Mouse (Mus musculus): ENCODE data around the gene Prdx2. TPM values are rescaled to one million over a fixed set of nuclear protein-coding genes. Genes with fewer than 3 reads are reported as not detected.
A peak's percentile ranks its signal among the peaks of the same experiment; 100 is the strongest.

The Prdx2 gene
- polyA plus RNA-seq, 1 experiment from 2014 or later, result 337 TPM

DNA sequence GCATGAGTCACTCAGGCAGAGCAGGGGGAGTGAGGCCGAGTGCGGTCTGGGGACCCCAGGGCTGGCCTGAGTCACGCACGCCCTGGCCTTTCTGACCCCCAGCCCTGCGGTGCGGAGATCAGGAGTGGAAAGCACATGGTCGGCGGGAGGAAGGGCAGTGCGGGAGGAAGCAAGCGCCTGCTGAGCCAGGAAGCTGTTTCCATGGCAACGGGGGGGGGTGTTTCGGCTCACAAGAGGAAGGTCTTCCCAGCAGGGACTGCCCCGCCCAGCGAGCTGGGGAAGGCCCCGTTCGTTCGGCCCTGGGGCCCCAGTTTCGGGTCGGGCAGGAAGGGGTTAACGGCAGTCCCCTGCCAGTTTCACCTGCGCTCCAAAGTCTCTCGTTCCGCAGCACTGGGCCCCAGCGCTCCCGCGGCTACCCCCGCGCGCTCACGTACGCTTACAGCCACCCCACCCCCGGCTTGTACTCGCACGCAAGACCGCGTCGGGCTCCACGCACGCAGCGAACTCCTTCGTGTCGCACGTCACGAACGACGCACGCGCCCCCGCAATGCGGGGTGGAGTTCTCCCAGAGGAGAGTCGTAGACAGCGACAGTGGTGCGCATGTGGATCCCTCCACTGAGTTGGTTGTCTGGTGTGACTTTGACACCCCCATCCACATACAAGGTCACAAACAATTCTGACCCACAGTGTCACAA lies 16.4 kb downstream of the Prdx2 start:
- no peaks in the 10 kb centered on the region for H3K36me3 ChIP-seq (ENCODE audit: insufficient read depth, low read length)
- WGBS, result under 1% methylated on average over 53 of the region's 53 CpGs
- H3K9ac ChIP-seq (replicated peaks; ENCODE audit: low read depth), result peak overlapping the region; percentile 62
- H3K4me3 ChIP-seq (ENCODE audit: low read depth, low read length), result peak overlapping the region; percentile 45
- no peaks in the 10 kb centered on the region for H3K9me3 ChIP-seq (ENCODE audit: low read length)
- peak overlapping the region; percentile 91 for H3K4me2 ChIP-seq (replicated peaks; ENCODE audit: low read depth, low read length)
- peaks cover 53% of the 10 kb centered on the region for H3K4me1 ChIP-seq (ENCODE audit: insufficient read depth, low read depth, low read length)
- DNase-seq (ENCODE audit: low spot score) (peak; percentile 92), ATAC-seq (peak; percentile 30)
- TF ChIP-seq CTCF (IDR thresholded peaks at IDR 0.05) (no peak), EP300 (IDR thresholded peaks at IDR 0.05) (peak; percentile 6; the same call in 1 of the 2 replicates)
- no peaks in the 10 kb centered on the region for H3K27me3 ChIP-seq (replicated peaks; ENCODE audit: insufficient read depth, low read length)
- H3K27ac ChIP-seq (ENCODE audit: low read length), result peak overlapping the region; percentile 92

DNA sequence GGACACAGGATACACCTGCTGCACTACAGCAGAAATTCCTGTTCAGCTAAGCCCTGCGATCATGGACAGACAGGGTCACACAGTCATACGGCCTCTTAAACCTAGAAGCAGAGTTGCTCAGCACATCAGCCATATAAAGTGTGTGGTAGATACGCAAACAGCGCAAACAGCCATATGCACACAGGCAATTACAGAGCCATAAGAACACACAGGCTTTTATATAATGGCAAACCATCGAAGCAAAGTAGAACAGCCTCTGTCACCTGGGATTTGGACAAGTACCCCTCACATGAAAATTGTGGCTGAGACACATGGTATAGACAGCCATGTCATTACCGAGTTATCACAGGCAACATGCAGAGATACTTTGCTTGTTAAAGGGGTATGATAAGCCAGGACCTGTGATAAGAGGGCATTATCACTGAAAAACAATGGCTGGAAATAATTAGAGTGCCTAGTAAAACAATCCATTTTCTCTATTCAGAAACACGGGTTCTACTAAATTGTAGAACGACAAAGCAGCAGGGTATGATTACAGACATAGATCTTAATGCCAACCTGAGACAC lies 17.1 kb downstream of the Prdx2 start:
- H3K9me3 ChIP-seq (ENCODE audit: low read length), result no peaks in the 10 kb centered on the region
- peak overlapping the region; percentile 45 for H3K4me3 ChIP-seq (ENCODE audit: low read depth, low read length)
- H3K27ac ChIP-seq (ENCODE audit: low read length), result peak overlapping the region; percentile 92
- ATAC-seq (no peak), DNase-seq (ENCODE audit: low spot score) (no peak)
- no peak for TF ChIP-seq CTCF (IDR thresholded peaks at IDR 0.05)
- 0 out of 2 replicates have a peak, but pooled peaks have one; percentile 1 for TF ChIP-seq EP300 (IDR thresholded peaks at IDR 0.05)
- H3K4me2 ChIP-seq (replicated peaks; ENCODE audit: low read depth, low read length), result peak overlapping the region; percentile 91
- H3K9ac ChIP-seq (replicated peaks; ENCODE audit: low read depth), result 0 out of 2 replicates have a peak overlapping the region, but pooled peaks have one; percentile 62
- 30% methylated on average over 8 of the region's 8 CpGs for WGBS
- peaks cover 47% of the 10 kb centered on the region for H3K4me1 ChIP-seq (ENCODE audit: insufficient read depth, low read depth, low read length)
- no peaks in the 10 kb centered on the region for H3K36me3 ChIP-seq (ENCODE audit: insufficient read depth, low read length)
- H3K27me3 ChIP-seq (replicated peaks; ENCODE audit: insufficient read depth, low read length), result no peaks in the 10 kb centered on the region

- Histone ChIP-seq H3K4me1 (ENCODE audit: insufficient read depth, low read depth, low read length) (peaks cover 38% of the 10 kb centered on the region), H3K27ac (ENCODE audit: low read length) (no peak overlapping the region), H3K4me3 (ENCODE audit: low read depth, low read length) (no peak overlapping the region), H3K27me3 (replicated peaks; ENCODE audit: insufficient read depth, low read length) (no peaks in the 10 kb centered on the region), H3K36me3 (ENCODE audit: insufficient read depth, low read length) (no peaks in the 10 kb centered on the region), H3K4me2 (replicated peaks; ENCODE audit: low read depth, low read length) (no peak overlapping the region), H3K9me3 (ENCODE audit: low read length) (no peaks in the 10 kb centered on the region), H3K9ac (replicated peaks; ENCODE audit: low read depth) (no peak overlapping the region)
- WGBS, result 74% methylated on average over 5 of the region's 5 CpGs
- DNase-seq (ENCODE audit: low spot score) (no peak), ATAC-seq (no peak)
- TF ChIP-seq EP300 (IDR thresholded peaks at IDR 0.05) (no peak), CTCF (IDR thresholded peaks at IDR 0.05) (no peak)
Observed at GRCm38 (mm10) chr8:84987388-84987787, 18.0 kb downstream of the Prdx2 start.

DNA sequence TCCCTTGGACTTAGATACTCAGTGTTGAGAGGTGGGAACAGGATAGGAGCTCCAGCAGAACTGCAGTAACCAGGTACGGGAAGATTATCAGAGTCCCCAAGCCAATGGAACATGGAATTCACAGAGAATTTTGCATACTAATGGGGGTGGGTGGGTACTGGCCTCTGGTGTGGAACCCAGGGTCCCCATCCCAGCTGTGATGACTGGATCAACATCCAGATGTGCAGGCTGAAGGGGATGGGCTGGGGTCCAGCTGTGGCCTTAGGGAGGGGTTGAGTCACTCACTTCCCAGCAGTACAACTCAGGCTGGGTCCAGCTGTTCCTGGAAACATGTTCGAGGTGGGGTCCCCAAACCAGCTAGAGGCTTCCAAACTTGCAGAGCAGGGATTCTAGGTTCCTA lies 18.5 kb downstream of the Prdx2 start:
- no peak overlapping the region for H3K9ac ChIP-seq (replicated peaks; ENCODE audit: low read depth)
- no peak for TF ChIP-seq CTCF (IDR thresholded peaks at IDR 0.05)
- TF ChIP-seq EP300 (IDR thresholded peaks at IDR 0.05), result no peak
- no peak overlapping the region for H3K27ac ChIP-seq (ENCODE audit: low read length)
- H3K27me3 ChIP-seq (replicated peaks; ENCODE audit: insufficient read depth, low read length), result no peaks in the 10 kb centered on the region
- DNase-seq (ENCODE audit: low spot score) (no peak), ATAC-seq (no peak)
- H3K4me3 ChIP-seq (ENCODE audit: low read depth, low read length), result no peak overlapping the region
- H3K9me3 ChIP-seq (ENCODE audit: low read length), result no peaks in the 10 kb centered on the region
- WGBS, result 81% methylated on average over 2 of the region's 2 CpGs
- H3K4me2 ChIP-seq (replicated peaks; ENCODE audit: low read depth, low read length), result no peak overlapping the region
- no peaks in the 10 kb centered on the region for H3K36me3 ChIP-seq (ENCODE audit: insufficient read depth, low read length)
- H3K4me1 ChIP-seq (ENCODE audit: insufficient read depth, low read depth, low read length), result peaks cover 34% of the 10 kb centered on the region

- Histone ChIP-seq H3K9me3 (ENCODE audit: low read length) (no peaks in the 10 kb centered on the region), H3K4me1 (ENCODE audit: insufficient read depth, low read depth, low read length) (peaks cover 26% of the 10 kb centered on the region), H3K4me3 (ENCODE audit: low read depth, low read length) (peak overlapping the region; percentile 55; the same call in 1 of the 2 replicates), H3K27ac (ENCODE audit: low read length) (peak overlapping the region; percentile 96), H3K36me3 (ENCODE audit: insufficient read depth, low read length) (no peaks in the 10 kb centered on the region), H3K27me3 (replicated peaks; ENCODE audit: insufficient read depth, low read length) (no peaks in the 10 kb centered on the region), H3K4me2 (replicated peaks; ENCODE audit: low read depth, low read length) (peak overlapping the region; percentile 92), H3K9ac (replicated peaks; ENCODE audit: low read depth) (no peak overlapping the region)
- ATAC-seq, result no peak
- peak; percentile 79 for DNase-seq (ENCODE audit: low spot score)
- TF ChIP-seq CTCF (IDR thresholded peaks at IDR 0.05) (no peak), EP300 (IDR thresholded peaks at IDR 0.05) (no peak)
- WGBS, result 14% methylated on average over 15 of the region's 15 CpGs
Observed at GRCm38 (mm10) chr8:84989311-84989731, 19.9 kb downstream of the Prdx2 start.

DNA sequence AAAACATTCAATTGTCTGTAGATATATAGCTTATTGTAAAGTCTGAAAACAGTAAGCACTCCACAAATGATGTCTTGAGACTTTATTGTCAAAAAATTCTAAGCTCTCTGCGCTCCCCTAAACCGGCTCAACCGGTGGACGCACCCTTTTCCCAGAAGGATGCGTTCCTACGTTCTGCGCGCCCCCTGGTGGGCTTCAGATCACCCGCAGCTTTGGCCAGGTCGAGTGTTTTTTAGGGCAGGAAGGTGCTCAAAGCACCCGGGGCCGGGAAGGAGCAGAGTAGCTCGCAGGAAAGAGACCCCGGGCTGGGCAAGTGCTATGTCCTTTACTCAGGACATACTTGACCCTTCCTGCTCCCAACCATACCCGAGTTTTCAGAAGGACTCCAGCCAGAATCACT lies 20.4 kb downstream of the Prdx2 start:
- H3K9ac ChIP-seq (replicated peaks; ENCODE audit: low read depth), result peak overlapping the region; percentile 75
- peak overlapping the region; percentile 92 for H3K4me2 ChIP-seq (replicated peaks; ENCODE audit: low read depth, low read length)
- under 1% methylated on average over 15 of the region's 15 CpGs for WGBS
- H3K27me3 ChIP-seq (replicated peaks; ENCODE audit: insufficient read depth, low read length), result no peaks in the 10 kb centered on the region
- ATAC-seq (peak; percentile 63), DNase-seq (ENCODE audit: low spot score) (peak; percentile 96)
- peaks cover 22% of the 10 kb centered on the region for H3K4me1 ChIP-seq (ENCODE audit: insufficient read depth, low read depth, low read length)
- peak overlapping the region; percentile 55 for H3K4me3 ChIP-seq (ENCODE audit: low read depth, low read length)
- peak overlapping the region; percentile 96 for H3K27ac ChIP-seq (ENCODE audit: low read length)
- no peaks in the 10 kb centered on the region for H3K36me3 ChIP-seq (ENCODE audit: insufficient read depth, low read length)
- TF ChIP-seq CTCF (IDR thresholded peaks at IDR 0.05) (peak; percentile 92), EP300 (IDR thresholded peaks at IDR 0.05) (peak; percentile 78)
- no peaks in the 10 kb centered on the region for H3K9me3 ChIP-seq (ENCODE audit: low read length)
